Mouse (Mus musculus): Measurements from ENCODE around the gene G0s2. TPM values are rescaled to one million over a fixed set of nuclear protein-coding genes. Genes with fewer than 3 reads are reported as not detected.

Gene G0s2
- total RNA-seq, 4 experiments from 2014 or later = 6.5 to 9.9 (median 8.2) TPM

Other genes starting within 250 kb of the G0s2 start
- gene Syt14, start 237.4 kb downstream of the G0s2 start, total RNA-seq (2022) = 10 to 100 TPM; 22.7 to 36.4 (median 31.8) TPM
- 10 to 100 TPM; 24.8 to 36.4 (median 30.2) TPM for gene Diexf, start 142.9 kb downstream of the G0s2 start, total RNA-seq (2022)
- 1 to 10 TPM in 2 of 4 experiments, under 1 TPM in 2; 0.67 to 3.4 (median 1.00) TPM for gene Irf6, start 120.1 kb downstream of the G0s2 start, total RNA-seq (2022)
- 1 to 10 TPM; 4.7 to 5.7 (median 5.3) TPM for gene A130010J15Rik, start 105.2 kb downstream of the G0s2 start, total RNA-seq (2022)
- 1 to 10 TPM; 1.2 to 8.0 (median 5.2) TPM for gene Traf3ip3, start 71.5 kb downstream of the G0s2 start, total RNA-seq (2022)
- gene Lamb3, start 65.5 kb downstream of the G0s2 start, total RNA-seq (2022) = 1 to 10 TPM in 2 of 4 experiments, under 1 TPM in 2; 0.70 to 2.4 (median 1.5) TPM
- 10 to 100 TPM; 36.3 to 42.8 (median 37.7) TPM for gene Hsd11b1, start 9.1 kb downstream of the G0s2 start, total RNA-seq (2022)
- 10 to 100 TPM; 22.5 to 31.6 (median 27.1) TPM for gene Camk1g, start 97.1 kb upstream of the G0s2 start, total RNA-seq (2022)

Measured in layer of hippocampus, adult 8-10 months (tissue).